Mouse (Mus musculus) adrenal gland, postnatal 4 days (tissue): ENCODE results near the gene Dtx2. TPM values are rescaled to one million over a fixed set of nuclear protein-coding genes. Genes with fewer than 3 reads are reported as not detected.
"Not testable (repeated sequence)": the region's sequence is repeated elsewhere in the genome, so short reads cannot be mapped to it uniquely, and the experiment has no call there.

Experiments used
- DNase-seq, 2 experiments: peaks; one replicate each; pipeline ENCODE4 v3.0.0; 2021 to 2022; ENCODE audit warnings: low spot score in 2 of 2, mixed read lengths in 2 of 2
- total RNA-seq, 2 experiments: library from RNA; stranded (reverse); gene quantifications; 2 replicates each; pipeline ENCODE4 v1.2.3; 2021

Dtx2 gene
- total RNA-seq, 2 experiments from 2014 or later = 18.6 to 19.0 TPM

- no peak for DNase-seq
These were observed 24.1 kb downstream of the Dtx2 start for GRCm38 (mm10) chr5:136018726-136019125.

- DNase-seq = no peak
These were observed 25.3 kb downstream of the Dtx2 start for GRCm38 (mm10) chr5:136019907-136020306.

DNA sequence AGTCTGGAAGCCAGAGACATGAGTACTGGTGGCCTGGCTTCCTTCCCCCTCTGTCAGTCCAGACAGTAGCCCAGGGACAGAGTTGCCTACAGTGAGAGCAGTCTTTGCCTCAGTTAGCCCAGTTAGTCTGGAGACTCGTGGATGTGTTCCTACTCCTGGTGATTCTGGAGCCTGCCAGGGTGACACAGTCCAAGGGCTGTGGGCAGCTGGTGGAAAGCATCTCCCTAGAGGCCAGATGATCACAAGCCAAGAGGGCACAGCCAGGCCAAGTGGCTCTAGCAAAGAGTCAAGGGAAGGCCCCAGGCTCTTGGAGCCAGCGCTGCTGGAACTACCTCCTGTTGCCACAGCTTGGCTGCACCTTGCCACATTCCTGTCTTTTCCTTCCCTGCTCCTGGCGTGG lies 31.1 kb downstream of the Dtx2 start:
- DNase-seq = no peak

DNA sequence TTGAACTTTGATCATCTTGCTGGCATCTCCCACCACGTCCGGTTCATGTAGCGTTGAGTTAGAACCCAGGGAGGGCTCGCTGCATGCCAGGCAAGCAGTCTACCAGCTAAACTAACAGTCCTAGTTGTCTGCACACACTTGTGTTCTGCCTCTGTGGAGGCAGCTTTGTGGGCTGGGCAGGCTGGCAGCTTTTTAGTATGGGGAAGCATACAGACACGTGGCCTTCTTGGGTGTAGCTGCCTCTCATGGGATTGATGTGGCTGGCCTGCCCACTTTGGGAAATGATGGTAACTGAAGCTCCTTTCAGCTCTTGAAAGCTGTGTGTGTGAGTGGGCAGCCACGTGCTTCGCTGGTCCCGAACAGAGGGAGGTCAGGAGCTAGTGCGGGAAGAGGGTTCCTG lies 32.3 kb downstream of the Dtx2 start:
- DNase-seq = no peak

DNA sequence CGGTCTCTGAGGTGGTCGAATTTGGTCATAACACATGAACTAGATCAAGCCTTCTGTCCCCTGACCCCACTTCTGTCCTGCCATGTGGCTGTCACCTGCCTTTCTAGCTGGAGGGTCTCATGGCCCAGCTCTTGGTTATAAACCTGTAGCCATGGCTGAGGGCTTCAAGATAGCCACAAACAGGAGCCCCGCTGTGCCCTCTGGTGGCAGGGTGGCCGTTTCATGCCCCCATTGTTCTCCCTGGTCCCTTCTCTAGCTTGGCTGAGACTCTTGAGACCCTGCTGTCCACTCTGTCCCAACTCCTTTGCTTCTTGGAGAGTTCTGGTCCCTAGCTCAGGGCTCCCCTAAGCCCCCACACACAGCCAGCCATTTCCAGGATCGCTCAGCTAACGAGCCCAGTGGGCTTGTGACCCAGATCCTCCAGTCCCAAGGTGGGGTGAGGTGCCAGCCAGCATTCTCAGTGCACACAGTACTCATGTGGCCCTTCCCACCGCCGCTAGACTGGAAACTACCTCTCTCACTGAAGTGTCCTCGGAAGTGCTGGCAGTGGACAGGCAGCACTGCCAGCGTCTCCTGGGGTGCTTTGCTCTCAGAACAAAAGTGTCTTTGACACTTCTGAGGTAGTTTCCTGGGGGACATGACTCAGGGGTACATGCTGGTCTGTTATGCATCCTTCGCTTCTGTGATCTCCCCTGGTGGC lies 33.2 kb downstream of the Dtx2 start:
- no peak for DNase-seq

GRCm38 (mm10) chr5:136034868-136035267 lies 40.3 kb downstream of the Dtx2 start:
- no peak for DNase-seq

DNA sequence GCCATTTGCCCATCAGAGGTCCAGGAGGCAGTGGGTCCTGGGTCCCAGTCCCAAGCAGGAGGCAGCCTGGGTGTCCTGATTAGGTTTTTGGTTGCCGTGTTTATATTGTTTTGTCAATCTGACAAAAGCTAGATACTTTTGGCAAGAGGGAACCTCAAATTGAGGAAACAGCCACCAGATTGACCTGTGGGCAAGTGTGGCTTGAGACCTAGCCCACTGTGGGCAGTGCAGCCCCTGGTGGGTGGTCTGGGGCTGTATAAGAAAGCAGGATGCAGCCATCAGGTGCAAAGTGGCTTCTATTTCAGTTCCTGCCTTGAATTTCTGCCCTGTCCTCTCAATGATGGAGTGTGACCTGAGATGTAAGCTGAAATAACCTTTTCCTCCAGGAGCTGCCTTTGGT lies 40.7 kb downstream of the Dtx2 start:
- no peak for DNase-seq

DNA sequence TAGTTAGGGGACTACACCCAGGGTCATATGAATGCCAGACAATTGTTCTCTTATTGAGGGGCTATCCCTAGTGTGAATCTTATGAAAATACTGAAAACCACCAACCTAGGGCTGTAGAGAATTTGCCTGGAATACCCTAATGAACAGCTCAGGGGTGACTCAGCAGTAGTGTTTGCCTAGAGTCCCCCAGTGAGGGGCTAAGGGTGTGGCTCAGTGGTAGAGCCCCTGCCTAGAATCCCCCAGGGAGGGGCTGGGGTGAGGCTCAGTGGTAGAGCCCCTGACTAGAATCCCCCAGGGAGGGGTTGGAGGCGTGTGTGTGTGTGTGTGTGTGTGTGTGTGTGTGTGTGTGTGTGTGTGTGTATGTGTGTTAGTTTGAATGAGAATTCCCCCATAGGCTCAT lies 42.1 kb downstream of the Dtx2 start:
- DNase-seq = no peak

DNA sequence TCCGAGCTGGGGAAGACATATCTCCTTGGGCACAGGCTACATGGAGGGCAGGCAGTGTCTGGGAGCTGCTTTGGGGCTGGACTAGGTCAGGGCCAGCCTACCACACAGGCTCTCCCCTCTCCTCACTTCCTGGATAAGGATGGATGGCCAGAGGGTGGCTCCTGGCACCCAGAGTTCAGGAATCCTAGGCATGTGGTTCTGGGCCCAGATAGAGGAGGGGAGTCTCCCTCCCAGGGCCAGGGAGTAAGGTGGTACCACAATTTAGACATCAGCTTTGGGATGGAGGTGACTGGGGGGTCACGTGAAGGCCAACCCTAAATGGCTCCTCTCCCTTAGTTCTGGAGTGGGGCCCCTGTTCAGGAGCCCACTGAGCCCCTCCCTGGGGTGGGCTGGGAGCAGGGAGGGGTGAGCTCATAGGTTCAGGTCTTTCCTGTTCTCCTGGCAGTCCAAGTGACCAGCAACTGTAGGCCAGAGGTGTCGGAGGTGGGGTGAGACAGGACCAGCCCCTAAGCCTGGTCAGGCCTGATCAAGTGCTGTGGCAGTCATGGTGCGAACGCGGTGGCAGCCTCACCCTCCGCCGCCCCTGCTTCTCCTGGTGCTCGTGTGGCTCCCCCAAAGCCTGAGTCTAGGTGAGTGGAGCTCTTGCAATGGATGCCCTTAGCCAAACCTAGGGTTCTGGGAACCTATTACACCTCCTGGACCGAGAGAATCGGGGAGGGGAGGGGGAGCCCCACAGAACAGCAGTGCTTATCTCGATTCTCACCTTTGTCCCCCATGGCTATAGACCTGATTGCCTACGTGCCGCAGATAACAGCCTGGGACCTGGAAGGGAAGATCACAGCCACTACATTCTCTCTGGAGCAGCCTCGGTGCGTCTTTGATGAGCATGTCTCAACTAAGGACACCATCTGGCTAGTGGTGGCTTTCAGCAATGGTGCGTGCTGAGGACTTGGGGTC lies 43.9 kb downstream of the Dtx2 start, which contains the start of gene Upk3b:
TSS of gene Upk3b (plus strand) at position 239 of the 957 bp plus-strand sequence.
- DNase-seq = no peak

DNA sequence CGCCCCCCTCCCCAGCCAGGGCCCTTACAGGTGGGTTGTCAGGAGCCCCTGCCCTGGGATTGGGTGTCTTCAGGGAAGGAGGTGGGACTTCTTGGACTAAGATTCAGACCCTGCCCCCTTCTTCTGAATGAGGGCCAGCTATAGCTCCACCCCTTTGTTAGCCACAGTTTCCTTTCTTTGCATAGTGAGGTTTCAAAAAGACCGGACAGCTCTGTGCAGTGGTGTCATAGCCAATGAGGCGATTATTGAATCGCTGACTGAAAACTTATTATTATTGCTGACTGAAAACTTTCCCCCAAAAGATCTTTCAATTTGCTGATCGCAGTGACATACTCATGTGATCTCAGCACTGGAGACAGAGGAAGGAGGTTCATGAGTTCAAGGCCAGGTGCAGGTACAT lies 45.6 kb downstream of the Dtx2 start:
- DNase-seq = no peak

DNA sequence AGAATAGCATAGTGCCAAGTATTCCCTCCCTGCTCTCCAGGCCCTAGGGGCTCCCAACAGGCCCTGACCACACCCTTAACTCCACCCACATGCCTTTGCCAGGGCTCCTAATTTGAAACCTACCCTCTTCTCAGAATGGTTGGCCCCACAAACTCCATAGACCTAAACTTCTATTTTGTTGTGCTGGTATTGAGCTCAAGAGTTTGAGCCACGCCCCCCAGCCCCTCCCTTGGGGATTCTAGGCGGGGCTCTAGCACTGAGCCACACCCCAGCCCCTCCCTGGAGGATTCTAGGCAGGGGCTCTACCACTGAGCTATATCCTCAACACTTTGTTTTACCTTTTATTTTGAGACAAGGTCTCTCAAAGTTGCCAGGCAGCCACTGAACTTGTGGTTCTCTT lies 46.7 kb downstream of the Dtx2 start:
- no peak for DNase-seq

DNA sequence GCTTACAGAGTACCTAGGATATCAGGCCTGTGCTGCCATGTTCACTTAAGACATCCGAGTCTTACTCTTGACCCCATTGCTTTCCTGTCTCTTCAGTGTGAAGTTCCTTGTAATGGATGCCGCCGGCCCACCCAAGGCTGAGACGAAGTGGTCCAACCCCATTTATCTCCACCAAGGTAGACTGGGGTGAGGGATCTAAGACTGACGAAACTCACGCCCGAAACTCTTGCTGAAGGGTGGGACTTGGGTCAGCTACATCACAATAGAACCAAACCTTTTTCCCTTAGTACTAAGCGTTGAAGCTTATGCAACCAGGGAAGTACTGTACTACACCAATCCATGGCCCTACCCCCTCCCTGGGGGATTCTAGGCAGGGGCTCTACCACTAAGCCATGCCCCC lies 47.1 kb downstream of the Dtx2 start:
- no peak for DNase-seq

DNA sequence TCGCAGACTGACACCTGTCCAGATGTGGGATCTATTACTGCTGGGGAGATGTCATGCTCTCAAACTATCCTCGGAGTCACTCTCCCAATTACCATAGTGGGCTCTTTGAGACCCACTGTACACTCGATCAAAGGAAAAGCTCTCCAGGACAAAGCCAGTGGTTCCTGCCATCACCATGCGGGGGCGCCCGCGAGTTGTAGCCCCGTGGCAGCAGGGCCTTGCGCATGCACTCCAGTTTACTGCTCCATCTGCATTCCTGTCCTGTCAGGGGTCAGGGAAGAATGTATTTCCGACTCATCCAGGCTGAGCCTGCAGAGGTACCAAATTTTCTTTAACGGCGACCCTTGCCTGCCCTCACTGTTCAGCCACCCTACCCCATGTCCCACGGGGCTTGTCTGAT lies 50.3 kb downstream of the Dtx2 start:
- no peak for DNase-seq

DNA sequence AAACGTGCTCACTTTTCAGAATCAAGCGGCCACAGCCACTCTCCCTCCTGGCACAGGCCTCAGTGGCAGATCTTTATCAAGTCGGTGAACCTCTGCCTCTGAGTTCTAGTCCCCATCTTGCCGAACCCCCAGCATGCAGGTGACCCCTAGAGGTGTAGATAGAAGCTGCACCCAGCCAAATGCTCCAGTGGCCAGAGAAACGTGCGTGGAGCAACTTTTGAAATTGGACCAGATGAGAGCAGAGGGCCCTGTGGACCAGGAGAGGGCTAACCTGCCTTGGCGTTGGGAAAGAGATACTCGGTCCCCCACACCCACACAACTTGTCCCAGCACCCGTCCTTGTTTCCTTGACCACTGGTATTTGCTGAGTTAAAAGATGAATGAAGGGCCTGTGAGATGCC lies 50.8 kb downstream of the Dtx2 start:
- DNase-seq = no peak

GRCm38 (mm10) chr5:136045987-136046386 lies 51.4 kb downstream of the Dtx2 start:
- DNase-seq = peak; percentile 59 to 71

DNA sequence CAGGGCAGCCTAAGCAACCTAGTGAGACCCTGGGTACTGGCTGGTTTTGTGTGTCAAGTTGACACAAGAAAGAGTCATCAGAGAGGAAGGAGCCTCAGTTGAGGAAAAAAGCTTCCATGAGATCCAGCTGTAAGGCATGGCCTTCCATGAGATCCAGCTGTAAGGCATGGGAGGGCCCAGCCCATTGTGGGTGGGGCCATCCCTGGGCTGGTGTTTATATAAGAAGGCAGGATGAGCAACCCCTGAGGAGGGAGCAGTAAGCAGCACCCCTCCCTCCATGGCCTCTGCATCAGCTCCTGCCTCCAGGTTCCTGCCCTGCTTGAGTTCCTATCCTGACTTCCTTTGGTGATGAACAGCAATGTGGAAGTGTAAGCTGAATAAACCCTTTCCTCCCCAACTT lies 53.9 kb downstream of the Dtx2 start:
- not testable (repeated sequence) for DNase-seq

DNA sequence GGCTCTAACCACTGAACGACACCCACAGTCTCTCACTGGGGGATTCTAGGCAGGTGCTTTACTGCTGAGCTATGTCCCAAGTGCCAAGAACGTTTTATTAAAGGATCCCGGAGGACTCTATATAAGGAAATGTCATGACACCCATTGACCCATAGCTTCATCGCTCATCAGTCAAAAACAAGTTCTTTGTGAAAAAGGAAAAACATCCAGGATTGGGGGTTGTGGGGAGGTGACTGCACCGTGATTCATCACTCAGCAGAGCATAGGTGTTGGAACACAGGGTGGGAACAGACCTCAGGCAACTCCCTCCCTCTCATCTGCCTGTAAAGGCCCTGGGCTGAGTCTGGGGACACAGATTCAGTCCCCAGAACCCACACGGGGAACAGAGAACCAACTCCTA lies 55.3 kb downstream of the Dtx2 start:
- DNase-seq = no peak

DNA sequence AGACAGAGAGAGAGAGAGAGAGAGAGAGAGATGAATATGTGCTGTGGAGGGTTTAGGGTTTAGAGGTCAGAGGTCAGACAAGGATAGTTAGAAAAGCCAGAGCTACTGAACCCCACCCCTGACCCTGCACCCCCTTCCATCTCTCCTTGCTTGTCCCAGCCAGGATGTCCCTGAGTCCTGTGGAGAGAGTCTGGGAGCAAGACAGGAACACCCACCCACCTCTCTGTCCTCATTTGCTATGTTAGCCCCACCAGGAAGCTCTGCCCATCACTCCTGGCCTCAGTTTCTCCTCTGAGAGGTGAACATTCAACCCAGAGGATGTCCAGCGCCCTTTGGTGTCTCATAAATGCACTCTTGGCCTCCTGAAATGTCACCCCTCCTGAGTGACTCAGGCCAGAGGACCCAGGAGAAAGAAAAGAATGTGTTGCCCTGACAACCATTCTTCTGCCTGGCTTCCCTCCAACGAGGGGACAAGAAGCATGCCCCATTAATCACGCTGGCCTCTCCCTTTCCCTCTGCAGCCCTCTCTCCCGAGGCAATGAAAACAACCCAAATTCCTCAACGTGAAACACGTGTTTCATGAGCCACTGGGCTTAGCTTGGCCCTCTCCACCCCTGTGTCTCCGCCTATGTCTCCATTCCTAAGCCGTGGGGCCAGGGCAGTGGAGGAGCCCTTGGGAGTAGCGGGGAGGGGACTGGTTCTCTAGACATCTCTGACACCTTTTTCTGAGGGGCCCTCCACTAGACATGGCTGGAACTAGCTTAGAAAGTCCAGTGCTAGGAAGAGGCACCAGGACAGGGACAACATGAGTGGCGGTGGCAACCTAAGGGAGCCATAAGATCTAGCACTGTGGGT lies 56.9 kb downstream of the Dtx2 start:
- peak in 1 of 2 experiments; percentile 49 for DNase-seq

DNA sequence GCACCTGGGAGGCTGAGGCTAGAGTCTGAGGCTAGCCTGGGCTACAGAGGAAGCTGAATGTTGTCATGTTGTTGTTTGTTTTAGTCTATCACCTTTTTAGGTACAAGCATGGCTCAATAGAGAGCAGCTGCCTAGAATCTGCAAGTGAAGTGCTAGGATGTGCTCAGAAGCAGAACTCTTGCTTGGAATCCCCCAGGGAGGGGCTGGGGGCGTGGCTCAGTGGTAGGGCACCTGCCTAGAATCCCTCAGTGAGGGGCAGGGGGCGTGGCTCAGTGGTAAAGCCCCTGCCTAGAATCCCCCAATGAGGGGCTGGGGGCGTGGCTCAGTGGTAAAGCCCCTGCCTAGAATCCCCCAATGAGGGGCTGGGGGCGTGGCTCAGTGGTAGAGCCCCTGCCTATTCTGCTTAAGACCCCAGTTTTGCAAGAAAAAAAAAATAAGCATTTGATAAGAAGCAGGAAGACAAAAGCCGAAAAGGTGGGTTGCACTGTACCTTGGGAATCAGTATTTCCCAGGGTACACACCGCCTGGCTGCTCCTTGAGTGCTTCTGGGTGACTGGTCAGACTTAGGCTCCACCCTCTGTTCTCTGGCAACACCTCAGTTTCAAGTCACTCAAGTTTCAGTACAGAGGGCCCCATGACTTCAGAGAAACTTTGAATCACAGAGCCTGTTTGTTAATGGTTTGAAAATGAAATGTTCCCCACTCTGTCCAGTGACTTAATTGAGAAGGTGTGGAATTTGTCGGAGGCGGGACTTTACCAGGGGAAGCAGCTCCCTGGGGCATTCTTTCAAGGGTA lies 58.5 kb downstream of the Dtx2 start:
- DNase-seq = no peak

GRCm38 (mm10) chr5:136054301-136055077 lies 59.9 kb downstream of the Dtx2 start, which contains the start of gene Upk3bl:
TSS of gene Upk3bl (plus strand) at chr5:136054492.
- no peak for DNase-seq
